Mouse (Mus musculus) layer of hippocampus, adult 6 months (tissue): ENCODE data around the gene Fam168a. TPM values are rescaled to one million over a fixed set of nuclear protein-coding genes. Genes with fewer than 3 reads are reported as not detected.

Source experiments
- long read RNA-seq, 2 experiments: library from polyadenylated mRNA; unstranded; transcript quantifications; one replicate each; pipeline ENCODE4 v2.0.0; 2019 to 2020
- microRNA-seq: library from miRNA; unstranded; fragments of <30 nt; microRNA quantifications from one replicate; pipeline ENCODE4 v1.2.0, GENCODE M21; 2020
- polyA plus RNA-seq: library from polyadenylated mRNA; unstranded; fragments of <200 nt; fragmentation: Nextera tagmentation; gene quantifications from 2 replicates; pipeline ENCODE4 v1.2.3, GENCODE M21; 2021

The Fam168a gene
- polyA plus RNA-seq = 126 and 175 TPM in 2 replicates
- long read RNA-seq, experiment 1, full-length matches to known transcripts = 15 of 77 reads
- long read RNA-seq, experiment 1, partial matches to known transcripts = 1 of 77 reads
- long read RNA-seq, experiment 1, other reads (novel, unspliced or antisense) = 61 of 77 reads
- long read RNA-seq, experiment 2, full-length matches to known transcripts = 39 of 127 reads
- long read RNA-seq, experiment 2, partial matches to known transcripts = 15 of 127 reads
- long read RNA-seq, experiment 2, other reads (novel, unspliced or antisense) = 73 of 127 reads

DNA sequence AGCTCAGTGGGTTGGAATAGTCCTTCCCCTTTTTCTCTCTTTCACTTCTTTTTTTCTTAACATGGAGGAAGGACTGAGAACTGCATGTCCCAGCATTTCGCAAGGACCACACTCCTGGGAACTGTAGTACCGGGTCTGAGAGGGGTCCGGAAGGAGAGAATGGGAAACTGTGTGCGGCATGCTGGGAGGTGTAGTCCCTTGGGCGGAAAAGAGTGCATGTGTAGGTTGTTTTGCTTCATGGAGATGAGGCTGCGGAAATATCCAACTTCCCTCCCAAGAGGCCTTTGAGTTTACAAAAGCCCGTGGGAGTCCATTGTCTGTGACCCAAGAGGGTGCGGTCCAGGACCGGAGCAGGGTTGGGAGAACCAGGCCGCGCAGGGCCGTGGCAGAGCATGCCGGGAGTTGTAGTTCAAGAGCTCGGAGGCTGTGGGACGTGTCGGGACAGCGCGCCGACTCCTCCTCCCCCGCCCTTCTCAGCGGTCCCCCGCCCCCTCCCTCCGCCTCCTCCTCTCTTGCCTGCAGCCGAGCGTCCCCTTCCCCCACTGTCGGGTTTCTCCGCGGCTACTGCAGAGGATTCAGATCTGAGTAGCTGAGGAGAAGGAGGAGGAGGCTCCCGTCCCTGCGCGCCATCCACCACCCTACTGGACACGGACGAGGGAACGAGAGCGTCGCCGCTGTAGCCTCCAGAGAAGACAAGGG, at the start of gene Fam168a:
Gene Fam168a, plus strand, starts transcription at position 493 of the 699 bp plus-strand sequence.

GRCm38 (mm10) chr7:100662231-100662630, 44.2 kb upstream of the Fam168a start, which contains the start of gene Plekhb1:
TSS of gene Plekhb1 (minus strand) at chr7:100662414.

DNA sequence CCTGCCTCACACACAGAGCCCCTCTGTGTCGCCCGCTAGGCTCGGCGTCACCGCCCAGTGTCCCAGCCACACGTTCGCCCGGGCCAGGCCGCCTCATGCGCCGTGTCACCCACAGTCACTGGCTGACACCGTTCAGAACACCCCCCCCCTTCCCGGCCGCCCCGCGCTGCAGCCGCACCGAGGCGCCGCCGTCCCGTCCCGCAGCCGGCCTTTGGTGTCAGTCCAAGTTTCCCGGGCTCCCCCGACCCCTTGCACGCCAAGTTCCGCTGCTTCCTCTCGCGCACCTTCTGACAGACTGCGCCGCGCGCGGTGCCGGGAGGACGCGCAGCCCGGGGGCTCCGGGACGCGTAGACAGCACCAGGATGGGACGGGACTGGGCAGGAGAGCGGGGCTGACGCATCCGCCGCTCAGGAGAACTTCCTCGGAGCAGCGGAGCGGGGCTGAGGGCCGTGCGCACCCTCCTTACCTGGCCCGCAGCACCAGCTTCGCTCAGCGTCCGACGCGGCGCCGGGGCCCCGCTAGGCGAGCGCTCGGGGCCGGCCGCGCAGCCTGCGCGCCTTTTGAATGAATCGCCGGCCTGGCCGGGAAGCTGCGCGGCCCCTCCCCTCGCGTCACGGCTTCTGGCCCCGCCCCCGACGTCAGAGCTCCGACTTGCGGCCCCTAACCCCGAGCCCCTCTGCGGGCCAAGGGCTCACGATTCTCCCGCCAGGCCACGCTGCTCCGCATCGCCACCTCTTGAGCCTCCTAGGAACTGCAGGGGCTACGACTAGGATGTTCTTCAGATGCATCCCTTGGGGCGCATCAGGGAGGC, 156.6 kb downstream of the Fam168a start, which contains the start of gene Relt:
Gene Relt, minus strand, starts transcription at position 619 of the 811 bp plus-strand sequence.

Small RNA genes within 50 kb of the gene (microRNA-seq; reads per million reads assigned to microRNA genes)
- gene Mir3102 = 1,015 reads per million, percentile 81 among the genes with 10 or more reads in this experiment

Other genes starting within 250 kb of the Fam168a start
- gene Ucp3, start 233.6 kb upstream of the Fam168a start, polyA plus RNA-seq = 0.88 and 1.4 TPM in 2 replicates
- 24.6 and 40.4 TPM in 2 replicates for gene Ucp2, start 213.3 kb upstream of the Fam168a start, polyA plus RNA-seq
- 1.9 and 2.8 TPM in 2 replicates for gene Dnajb13, start 191.7 kb upstream of the Fam168a start, polyA plus RNA-seq
- 14.7 and 18.0 TPM in 2 replicates for gene Coa4, start 169.6 kb upstream of the Fam168a start, polyA plus RNA-seq
- 317 and 396 TPM in 2 replicates for gene Rab6a, start 99.2 kb upstream of the Fam168a start, polyA plus RNA-seq
- gene Mrpl48, start 98.3 kb upstream of the Fam168a start, polyA plus RNA-seq = 115 and 125 TPM in 2 replicates
- 635 and 802 TPM in 2 replicates for gene Plekhb1, start 44.2 kb upstream of the Fam168a start, polyA plus RNA-seq
- gene Relt, start 156.8 kb downstream of the Fam168a start, polyA plus RNA-seq = 8.1 and 10.2 TPM in 2 replicates
- gene Arhgef17, start 225.5 kb downstream of the Fam168a start, polyA plus RNA-seq = 28.4 and 28.7 TPM in 2 replicates